Comparison of ENCODE assay signal across 8 mouse cellular contexts in genomic region chr2:181188681-181189080, GRCm38 (mm10). TPM values are rescaled to one million over a fixed set of nuclear protein-coding genes. Genes with fewer than 3 reads are reported as not detected.
A peak's percentile ranks its signal among the peaks of the same experiment; 100 is the strongest.
DNase-seq lines count a peak whose midpoint lies in the region; ATAC-seq lines count a peak whose summit lies in the region.
"Had no signal": no experiment of that assay in that cellular context is flagged by ENCODE, and none has a peak within 500 bp of the region (broad histone marks: within the 10 kb centered on the region; RNA-seq: fewer than 3 reads in every experiment).

No protein-coding gene starts in this region.

- peak; percentile 93 for DNase-seq in ES-CJ7 (ENCODE audit: low read depth, low spot score)
- DNase-seq in embryo, embryonic 10 days (ENCODE audit: low spot score), result peak; percentile 13
- peak; percentile 15 to 29 for DNase-seq in heart, postnatal 10 days
- DNase-seq in liver, embryonic 13.5 days, result no peak
- no peak for DNase-seq in gastrocnemius, adult 8-10 months (ENCODE audit: low spot score in 2 of 2)
- no peak for DNase-seq in layer of hippocampus, adult 8-10 months (ENCODE audit: low spot score in 2 of 2)

- no peaks in the 10 kb centered on the region for H3K9me3 ChIP-seq in liver, embryonic 13.5 days (replicated peaks)
- H3K9me3 ChIP-seq in neural tube, embryonic 13.5 days, result no peaks in the 10 kb centered on the region

- peaks cover 4% of the 10 kb centered on the region; the same call in 1 of the 2 replicates for H3K27me3 ChIP-seq in liver, embryonic 13.5 days
- no peaks in the 10 kb centered on the region for H3K27me3 ChIP-seq in neural tube, embryonic 13.5 days

- no peaks in the 10 kb centered on the region for H3K36me3 ChIP-seq in liver, embryonic 13.5 days
- H3K36me3 ChIP-seq in neural tube, embryonic 13.5 days, result peaks cover 12% of the 10 kb centered on the region

- H3K4me2 ChIP-seq in liver, embryonic 13.5 days, result peak overlapping the region; percentile 98
- peak overlapping the region; percentile 65 for H3K4me2 ChIP-seq in neural tube, embryonic 13.5 days

- peak overlapping the region; percentile 82; the same call in 1 of the 2 replicates for H3K4me3 ChIP-seq in liver, embryonic 13.5 days (replicated peaks)
- H3K4me3 ChIP-seq in neural tube, embryonic 13.5 days, result peak overlapping the region; percentile 80

- peak overlapping the region; percentile 70 for H3K27ac ChIP-seq in liver, embryonic 13.5 days
- peak overlapping the region; percentile 34; the same call in 1 of the 2 replicates for H3K27ac ChIP-seq in neural tube, embryonic 13.5 days (replicated peaks)

- H3K4me1 ChIP-seq in liver, embryonic 13.5 days (replicated peaks), result peaks cover 28% of the 10 kb centered on the region
- peaks cover 14% of the 10 kb centered on the region for H3K4me1 ChIP-seq in neural tube, embryonic 13.5 days (replicated peaks)

- H3K9ac ChIP-seq in liver, embryonic 13.5 days, result peak overlapping the region; percentile 88
- peak overlapping the region; percentile 57 for H3K9ac ChIP-seq in neural tube, embryonic 13.5 days

- no peak for ATAC-seq in liver, embryonic 13.5 days (ENCODE audit: low read depth)
- no peak for ATAC-seq in neural tube, embryonic 13.5 days (ENCODE audit: low read depth)

- 72% methylated on average over 2 of the region's 2 CpGs for WGBS in liver, embryonic 13.5 days (ENCODE audit: insufficient replicate concordance)
- WGBS in neural tube, embryonic 13.5 days, result 73% methylated on average over 2 of the region's 2 CpGs

- intact Hi-C loops in heart, postnatal 10 days (cut with DNase I), result loop anchor here (5.0 kb wide), 2 partner anchors 54 to 309 kb away; partner anchors contain the start of genes Helz2 and Tpd52l2

RNA-seq across cellular contexts. Expression of gene Ppdpf, which starts 1.6 kb away (rescaled TPM):
- 10 to 100 TPM; 60.7 to 62.1 TPM for total RNA-seq in heart, postnatal 10 days (2021)
- 92.8 and 101 TPM in 2 replicates for polyA plus RNA-seq in liver, embryonic 13.5 days (2015; fragmentation: Nextera tagmentation; extraction: Ambion mirVana)
- polyA plus RNA-seq in neural tube, embryonic 13.5 days (2015; fragmentation: Nextera tagmentation; extraction: Ambion mirVana), result 331 and 431 TPM in 2 replicates
- 10 to 100 TPM; 38.4 to 43.8 (median 40.1) TPM for total RNA-seq in gastrocnemius, adult 8-10 months (2022)
- 10 to 100 TPM; 70.7 to 91.8 (median 77.8) TPM for total RNA-seq in layer of hippocampus, adult 8-10 months (2022)

RNA-seq across cellular contexts. Expression of gene Ptk6, which starts 13.9 kb away (rescaled TPM):
- total RNA-seq in heart, postnatal 10 days (2021), result not detected
- polyA plus RNA-seq in liver, embryonic 13.5 days (2015; fragmentation: Nextera tagmentation; extraction: Ambion mirVana), result 0.02 and 0.03 TPM in 2 replicates
- not detected in 2 replicates for polyA plus RNA-seq in neural tube, embryonic 13.5 days (2015; fragmentation: Nextera tagmentation; extraction: Ambion mirVana)
- total RNA-seq in gastrocnemius, adult 8-10 months (2022), result not detected
- total RNA-seq in layer of hippocampus, adult 8-10 months (2022), result not detected
- total RNA-seq: heart, postnatal 14 days had no signal

RNA-seq across cellular contexts. Expression of gene Srms, which starts 24.3 kb away (rescaled TPM):
- under 1 TPM; 0.17 to 0.25 TPM for total RNA-seq in heart, postnatal 10 days (2021)
- polyA plus RNA-seq in liver, embryonic 13.5 days (2015; fragmentation: Nextera tagmentation; extraction: Ambion mirVana), result 0.08 and 0.12 TPM in 2 replicates
- 0.14 and 0.22 TPM in 2 replicates for polyA plus RNA-seq in neural tube, embryonic 13.5 days (2015; fragmentation: Nextera tagmentation; extraction: Ambion mirVana)
- under 1 TPM in 2 of 4 experiments, not detected in 2; 0.22 to 0.24 TPM for total RNA-seq in gastrocnemius, adult 8-10 months (2022)
- total RNA-seq in layer of hippocampus, adult 8-10 months (2022), result under 1 TPM in 3 of 4 experiments, not detected in 1; 0.24 to 0.34 (median 0.31) TPM

RNA-seq across cellular contexts. Expression of gene Fndc11, which starts 31.1 kb away (rescaled TPM):
- total RNA-seq in heart, postnatal 10 days (2021), result under 1 TPM in 1 of 2 experiments, not detected in 1; 0.30 TPM
- 0.15 TPM in 1 of 2 replicates, not detected in the other for polyA plus RNA-seq in liver, embryonic 13.5 days (2015; fragmentation: Nextera tagmentation; extraction: Ambion mirVana)
- not detected in 2 replicates for polyA plus RNA-seq in neural tube, embryonic 13.5 days (2015; fragmentation: Nextera tagmentation; extraction: Ambion mirVana)
- total RNA-seq in gastrocnemius, adult 8-10 months (2022), result not detected
- not detected for total RNA-seq in layer of hippocampus, adult 8-10 months (2022)

RNA-seq across cellular contexts. Expression of gene Eef1a2, which starts 31.9 kb away (rescaled TPM):
- total RNA-seq in heart, postnatal 10 days (2021), result 100 to 1,000 TPM; 640 to 727 TPM
- polyA plus RNA-seq in liver, embryonic 13.5 days (2015; fragmentation: Nextera tagmentation; extraction: Ambion mirVana), result not detected in 2 replicates
- polyA plus RNA-seq in neural tube, embryonic 13.5 days (2015; fragmentation: Nextera tagmentation; extraction: Ambion mirVana), result 7.7 and 8.9 TPM in 2 replicates
- total RNA-seq in gastrocnemius, adult 8-10 months (2022), result 1,000 to 10,000 TPM; 1,913 to 2,067 (median 2,007) TPM
- total RNA-seq in layer of hippocampus, adult 8-10 months (2022), result 1,000 to 10,000 TPM in 3 of 4 experiments, 100 to 1,000 TPM in 1; 995 to 1,073 (median 1,037) TPM

Comparison
In these comparisons a context has a peak if more than half of its experiments do, and no peak if none do; other contexts are left out.
1. DNase-seq: peak in ES-CJ7 (single experiment), embryo, embryonic 10 days (single experiment) and heart, postnatal 10 days (2 of 2); none in liver, embryonic 13.5 days (single experiment), gastrocnemius, adult 8-10 months (0 of 2) and layer of hippocampus, adult 8-10 months (0 of 2).